Mouse (Mus musculus) myocyte (in vitro differentiated cells): ENCODE measurements around the gene Tln2.

Source experiments
- CEBPB ChIP-seq: IDR thresholded peaks from 2 replicates; pipeline ENCODE4 v1.6.1; 2011; ENCODE audit warnings: mild to moderate bottlenecking, moderate library complexity; ENCODE audit not compliant: poor library complexity, insufficient read depth, severe bottlenecking
- E2F4 ChIP-seq: IDR thresholded peaks from one replicate; pipeline ENCODE4 v1.6.1; 2011; ENCODE audit warnings: mild to moderate bottlenecking, control low read depth, moderate library complexity; ENCODE audit not compliant: insufficient read depth
- MYOG ChIP-seq, 3 experiments: IDR thresholded peaks; one replicate each; pipeline ENCODE4 v1.6.1; 2011; ENCODE audit warnings: control low read depth in 2 of 3, low read depth in 2 of 3, mild to moderate bottlenecking in 2 of 3; ENCODE audit not compliant: insufficient read length in 2 of 3, control insufficient read depth in 1 of 3, insufficient read depth in 1 of 3
- POLR2A ChIP-seq: IDR thresholded peaks from one replicate; pipeline ENCODE4 v1.6.1; 2011; ENCODE audit warnings: low read depth, mild to moderate bottlenecking, control low read depth, moderate library complexity; ENCODE audit not compliant: insufficient read length
- POLR2AphosphoS2 ChIP-seq: IDR thresholded peaks from one replicate; pipeline ENCODE4 v1.6.1; 2011; ENCODE audit warnings: low read depth, control low read depth; ENCODE audit not compliant: insufficient read length
- SRF ChIP-seq: IDR thresholded peaks from one replicate; pipeline ENCODE4 v1.6.1; 2011; ENCODE audit warnings: low read depth; ENCODE audit not compliant: control insufficient read depth, insufficient read length
- TCF12 ChIP-seq: IDR thresholded peaks from one replicate; pipeline ENCODE4 v1.6.1; 2011; ENCODE audit warnings: mild to moderate bottlenecking, control low read depth; ENCODE audit not compliant: poor library complexity, insufficient read depth, severe bottlenecking
- TCF3 ChIP-seq: IDR thresholded peaks from one replicate; pipeline ENCODE4 v1.6.1; 2011; ENCODE audit warnings: low read depth, control low read depth; ENCODE audit not compliant: insufficient read length
- USF1 ChIP-seq: IDR thresholded peaks from one replicate; pipeline ENCODE4 v1.6.1; 2011; ENCODE audit warnings: low read depth, mild to moderate bottlenecking, control low read depth, moderate library complexity

- no peak for TF ChIP-seq TCF12
- TF ChIP-seq SRF: no peak
- no peak for TF ChIP-seq MYOG (IDR thresholded peaks at IDR 0.05; ENCODE audit: control insufficient read depth in 1 of 3, insufficient read depth in 1 of 3, insufficient read length in 2 of 3, low read depth in 2 of 3)
- no peak for TF ChIP-seq POLR2A
- no peak for TF ChIP-seq E2F4
- no peak for TF ChIP-seq USF1
- no peak for TF ChIP-seq POLR2AphosphoS2
- no peak for TF ChIP-seq CEBPB
- TF ChIP-seq TCF3: no peak
These were observed 292.1 kb downstream of the Tln2 start for GRCm38 (mm10) chr9:67267276-67267990.
